Mouse (Mus musculus): ENCODE data around the gene Tsen2.

Tsen2 gene

DNA sequence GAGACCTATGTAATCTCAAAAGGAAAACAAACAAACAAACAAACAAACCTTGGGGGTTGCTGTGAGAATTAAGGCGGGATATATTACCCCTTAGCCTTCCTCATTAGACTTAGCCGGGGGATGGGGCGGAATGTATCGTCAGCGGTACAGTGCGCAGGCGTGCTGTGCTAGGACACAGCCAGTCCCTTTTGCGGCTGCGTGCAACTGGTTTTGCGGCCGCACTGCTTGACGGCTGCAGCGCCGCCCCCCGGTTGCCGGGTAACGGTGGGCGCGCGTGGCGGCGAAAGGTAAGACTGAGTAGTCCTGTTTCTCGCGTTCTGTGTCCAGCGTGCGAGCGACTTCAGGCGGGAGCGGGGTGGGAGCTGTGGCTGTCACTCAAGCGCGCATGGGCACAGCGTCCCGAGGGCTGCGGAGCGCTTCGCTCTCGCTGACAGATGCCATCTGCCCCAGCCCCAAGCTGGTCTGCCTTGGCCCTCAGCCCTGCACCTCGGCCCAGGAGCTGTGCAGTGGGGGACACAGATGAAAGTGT lies at the start of gene Tsen2:
Tsen2 (plus strand) TSS at position 223 of the 529 bp plus-strand sequence.
- Histone ChIP-seq H3K4me1 (replicated peaks; ENCODE audit: low read depth, low read length) (peaks cover 47% of the 10 kb centered on the region), H3K4me3 (replicated peaks; ENCODE audit: low read length) (peak within 1 kb of the TSS; percentile 92), H3K9me3 (ENCODE audit: low read length) (no peaks in the 10 kb centered on the region), H3K36me3 (ENCODE audit: insufficient read depth, low read length) (peaks cover 25% of the 10 kb centered on the region), H3K27me3 (ENCODE audit: insufficient read depth, low read length) (peaks cover 4% of the 10 kb centered on the region; the same call in 1 of the 2 replicates)
- TF ChIP-seq NANOG (IDR thresholded peaks at IDR 0.05; ENCODE audit: borderline replicate concordance, low read length) (no peak), CTCF (conservative IDR thresholded peaks at IDR 0.05; ENCODE audit: low read length) (no peak)

- H3K4me3 ChIP-seq (replicated peaks; ENCODE audit: low read length): peak overlapping the region; percentile 57
- peaks cover 23% of the 10 kb centered on the region for H3K4me1 ChIP-seq (replicated peaks; ENCODE audit: low read depth, low read length)
- peaks cover 19% of the 10 kb centered on the region for H3K27me3 ChIP-seq (ENCODE audit: insufficient read depth, low read length)
- no peaks in the 10 kb centered on the region for H3K9me3 ChIP-seq (ENCODE audit: low read length)
- TF ChIP-seq POU5F1 (IDR thresholded peaks at IDR 0.05; ENCODE audit: borderline replicate concordance, low read length): no peak
- no peak for TF ChIP-seq CTCF (conservative IDR thresholded peaks at IDR 0.05; ENCODE audit: low read length)
- TF ChIP-seq NANOG (IDR thresholded peaks at IDR 0.05; ENCODE audit: borderline replicate concordance, low read length): no peak
- H3K36me3 ChIP-seq (ENCODE audit: insufficient read depth, low read length): no peaks in the 10 kb centered on the region
Measured at GRCm38 (mm10) chr6:115499540-115499939, 44.9 kb upstream of the Tsen2 start.

GRCm38 (mm10) chr6:115500234-115500633 lies 44.2 kb upstream of the Tsen2 start:
- Histone ChIP-seq H3K4me1 (replicated peaks; ENCODE audit: low read depth, low read length) (peaks cover 23% of the 10 kb centered on the region), H3K9me3 (ENCODE audit: low read length) (no peaks in the 10 kb centered on the region), H3K4me3 (replicated peaks; ENCODE audit: low read length) (peak overlapping the region; percentile 57), H3K36me3 (ENCODE audit: insufficient read depth, low read length) (no peaks in the 10 kb centered on the region), H3K27me3 (ENCODE audit: insufficient read depth, low read length) (peaks cover 19% of the 10 kb centered on the region)
- TF ChIP-seq NANOG (IDR thresholded peaks at IDR 0.05; ENCODE audit: borderline replicate concordance, low read length) (no peak), CTCF (conservative IDR thresholded peaks at IDR 0.05; ENCODE audit: low read length) (no peak), POU5F1 (IDR thresholded peaks at IDR 0.05; ENCODE audit: borderline replicate concordance, low read length) (no peak)

DNA sequence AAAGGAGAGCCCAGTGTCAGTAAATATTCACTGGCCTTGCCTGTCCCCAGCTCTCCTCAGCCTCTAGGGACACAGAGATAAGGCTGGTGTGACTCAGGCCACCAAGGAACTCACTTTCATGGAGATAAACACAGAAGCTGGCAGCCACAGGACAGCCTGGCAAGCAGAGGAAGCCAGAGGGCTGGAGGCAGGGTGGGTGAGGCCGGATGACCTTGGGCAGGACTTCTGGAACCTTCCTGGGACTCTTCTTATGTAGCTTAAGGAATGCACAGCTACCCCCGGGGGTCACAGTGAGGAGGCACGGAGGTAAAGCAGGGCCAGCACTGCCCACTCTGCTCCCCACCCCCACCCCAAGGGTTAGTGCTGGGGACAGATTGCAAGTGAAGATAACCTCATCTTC lies 43.3 kb upstream of the Tsen2 start:
- no peak for TF ChIP-seq NANOG (IDR thresholded peaks at IDR 0.05; ENCODE audit: borderline replicate concordance, low read length)
- TF ChIP-seq POU5F1 (IDR thresholded peaks at IDR 0.05; ENCODE audit: borderline replicate concordance, low read length): no peak
- TF ChIP-seq CTCF (conservative IDR thresholded peaks at IDR 0.05; ENCODE audit: low read length): no peak
- Histone ChIP-seq H3K27me3 (ENCODE audit: insufficient read depth, low read length) (peaks cover 17% of the 10 kb centered on the region), H3K4me1 (replicated peaks; ENCODE audit: low read depth, low read length) (peaks cover 23% of the 10 kb centered on the region), H3K4me3 (replicated peaks; ENCODE audit: low read length) (no peak overlapping the region), H3K36me3 (ENCODE audit: insufficient read depth, low read length) (no peaks in the 10 kb centered on the region), H3K9me3 (ENCODE audit: low read length) (no peaks in the 10 kb centered on the region)

- no peak for TF ChIP-seq NANOG (IDR thresholded peaks at IDR 0.05; ENCODE audit: borderline replicate concordance, low read length)
- no peak for TF ChIP-seq POU5F1 (IDR thresholded peaks at IDR 0.05; ENCODE audit: borderline replicate concordance, low read length)
- TF ChIP-seq CTCF (conservative IDR thresholded peaks at IDR 0.05; ENCODE audit: low read length): no peak
- H3K4me1 ChIP-seq (replicated peaks; ENCODE audit: low read depth, low read length): peaks cover 23% of the 10 kb centered on the region
- peaks cover 17% of the 10 kb centered on the region for H3K27me3 ChIP-seq (ENCODE audit: insufficient read depth, low read length)
- H3K9me3 ChIP-seq (ENCODE audit: low read length): no peaks in the 10 kb centered on the region
- no peaks in the 10 kb centered on the region for H3K36me3 ChIP-seq (ENCODE audit: insufficient read depth, low read length)
- no peak overlapping the region for H3K4me3 ChIP-seq (replicated peaks; ENCODE audit: low read length)
Measured at GRCm38 (mm10) chr6:115503038-115503437, 41.4 kb upstream of the Tsen2 start.

DNA sequence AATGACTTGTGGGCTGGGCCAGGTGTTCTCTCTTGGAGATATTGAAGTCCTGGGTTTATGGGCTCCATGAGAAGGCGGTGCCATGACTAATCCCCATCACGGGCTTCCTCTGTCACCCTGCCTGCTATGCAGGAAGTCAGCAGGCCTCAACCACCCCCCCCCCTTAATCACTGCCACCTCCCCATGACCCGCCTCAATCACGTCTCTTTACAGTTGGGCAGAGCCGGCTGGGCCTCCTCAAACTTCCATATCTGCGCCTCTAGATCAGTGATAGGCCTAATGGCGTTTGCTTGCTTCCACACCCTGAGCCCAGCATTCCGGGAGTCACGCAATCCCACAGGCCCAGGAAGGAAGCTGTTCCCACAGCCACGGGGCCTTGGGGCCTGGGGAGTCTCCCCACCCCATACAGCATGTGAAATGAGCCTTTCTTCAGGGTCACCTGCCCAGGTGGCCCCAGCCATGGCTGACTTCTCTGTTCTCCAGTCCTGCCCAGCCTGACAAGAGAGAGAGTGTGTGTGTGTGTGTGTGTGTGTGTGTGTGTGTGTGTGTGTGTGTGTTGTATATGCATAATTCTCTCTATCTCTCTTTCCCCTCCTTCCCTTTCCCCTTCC lies 40.8 kb upstream of the Tsen2 start:
- no peak for TF ChIP-seq POU5F1 (IDR thresholded peaks at IDR 0.05; ENCODE audit: borderline replicate concordance, low read length)
- TF ChIP-seq NANOG (IDR thresholded peaks at IDR 0.05; ENCODE audit: borderline replicate concordance, low read length): no peak
- TF ChIP-seq CTCF (conservative IDR thresholded peaks at IDR 0.05; ENCODE audit: low read length): no peak
- Histone ChIP-seq H3K36me3 (ENCODE audit: insufficient read depth, low read length) (no peaks in the 10 kb centered on the region), H3K4me3 (replicated peaks; ENCODE audit: low read length) (no peak overlapping the region), H3K9me3 (ENCODE audit: low read length) (no peaks in the 10 kb centered on the region), H3K4me1 (replicated peaks; ENCODE audit: low read depth, low read length) (peaks cover 22% of the 10 kb centered on the region), H3K27me3 (ENCODE audit: insufficient read depth, low read length) (peaks cover 17% of the 10 kb centered on the region)

DNA sequence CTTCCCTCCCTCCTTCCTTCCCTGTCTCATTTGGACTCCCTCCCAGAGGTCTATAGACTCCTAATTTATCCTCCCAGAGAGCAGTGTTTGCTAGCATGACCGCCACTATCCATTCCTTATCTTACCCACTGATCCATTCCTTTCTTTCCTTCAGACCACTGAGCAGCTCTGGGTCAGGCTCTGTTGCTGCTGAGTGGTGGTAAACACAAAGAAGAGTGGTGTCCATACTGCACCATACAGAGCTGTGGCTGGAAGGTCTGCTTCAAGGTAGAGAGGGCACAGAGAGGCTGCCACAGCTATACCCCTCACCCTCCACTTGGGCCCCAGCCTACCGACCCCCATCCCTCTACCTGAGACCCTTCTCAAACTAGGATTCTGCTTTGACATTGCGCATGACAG lies 40.3 kb upstream of the Tsen2 start:
- TF ChIP-seq NANOG (IDR thresholded peaks at IDR 0.05; ENCODE audit: borderline replicate concordance, low read length) (no peak), CTCF (conservative IDR thresholded peaks at IDR 0.05; ENCODE audit: low read length) (no peak), POU5F1 (IDR thresholded peaks at IDR 0.05; ENCODE audit: borderline replicate concordance, low read length) (no peak)
- H3K4me1 ChIP-seq (replicated peaks; ENCODE audit: low read depth, low read length): peaks cover 17% of the 10 kb centered on the region
- no peaks in the 10 kb centered on the region for H3K36me3 ChIP-seq (ENCODE audit: insufficient read depth, low read length)
- no peak overlapping the region for H3K4me3 ChIP-seq (replicated peaks; ENCODE audit: low read length)
- H3K9me3 ChIP-seq (ENCODE audit: low read length): no peaks in the 10 kb centered on the region
- peaks cover 17% of the 10 kb centered on the region for H3K27me3 ChIP-seq (ENCODE audit: insufficient read depth, low read length)

GRCm38 (mm10) chr6:115504915-115505314 lies 39.5 kb upstream of the Tsen2 start:
- H3K9me3 ChIP-seq (ENCODE audit: low read length): no peaks in the 10 kb centered on the region
- TF ChIP-seq POU5F1 (IDR thresholded peaks at IDR 0.05; ENCODE audit: borderline replicate concordance, low read length) (no peak), CTCF (conservative IDR thresholded peaks at IDR 0.05; ENCODE audit: low read length) (no peak), NANOG (IDR thresholded peaks at IDR 0.05; ENCODE audit: borderline replicate concordance, low read length) (no peak)

GRCm38 (mm10) chr6:115506425-115506824 lies 38.0 kb upstream of the Tsen2 start:
- Histone ChIP-seq H3K4me3 (replicated peaks; ENCODE audit: low read length) (no peak overlapping the region), H3K27me3 (ENCODE audit: insufficient read depth, low read length) (peaks cover 7% of the 10 kb centered on the region), H3K9me3 (ENCODE audit: low read length) (no peaks in the 10 kb centered on the region), H3K4me1 (replicated peaks; ENCODE audit: low read depth, low read length) (no peaks in the 10 kb centered on the region), H3K36me3 (ENCODE audit: insufficient read depth, low read length) (no peaks in the 10 kb centered on the region)
- TF ChIP-seq POU5F1 (IDR thresholded peaks at IDR 0.05; ENCODE audit: borderline replicate concordance, low read length): no peak
- no peak for TF ChIP-seq NANOG (IDR thresholded peaks at IDR 0.05; ENCODE audit: borderline replicate concordance, low read length)
- no peak for TF ChIP-seq CTCF (conservative IDR thresholded peaks at IDR 0.05; ENCODE audit: low read length)

More at GRCm38 (mm10) chr6:115504915-115505314, 39.5 kb upstream of the Tsen2 start:
- Histone ChIP-seq H3K4me3 (replicated peaks; ENCODE audit: low read length) (no peak overlapping the region), H3K4me1 (replicated peaks; ENCODE audit: low read depth, low read length) (peaks cover 10% of the 10 kb centered on the region), H3K36me3 (ENCODE audit: insufficient read depth, low read length) (no peaks in the 10 kb centered on the region), H3K27me3 (ENCODE audit: insufficient read depth, low read length) (peaks cover 16% of the 10 kb centered on the region)
